Mouse (Mus musculus) limb, embryonic 14.5 days (tissue): ENCODE data around the gene Taf5l. TPM values are rescaled to one million over a fixed set of nuclear protein-coding genes. Genes with fewer than 3 reads are reported as not detected.
"Not testable (repeated sequence)": the region's sequence is repeated elsewhere in the genome, so short reads cannot be mapped to it uniquely, and the experiment has no call there.

Experiments used
- ATAC-seq: fragments of 200-750 bp; cut with Nextera tagmentation; 2 replicates; pipeline ENCODE4 v1.8.0; 2017; ENCODE audit warnings: low read depth, moderate number of reproducible peaks, moderate TSS enrichment; ENCODE audit not compliant: low FRiP score
- DNase-seq: peaks from one replicate; pipeline ENCODE4 v3.0.0-alpha.2; 2015; ENCODE audit warnings: low spot score
- H3K27ac ChIP-seq: fragments of 300-500 bp; sonication (generic); replicated peaks from 2 replicates; pipeline ENCODE4 v1.5.1; 2014; ENCODE audit warnings: low read depth, mild to moderate bottlenecking, low read length, moderate library complexity, mixed read lengths
- H3K27me3 ChIP-seq: fragments of 300-500 bp; sonication (generic); 2 replicates; pipeline ENCODE4 v1.6.1; 2014; ENCODE audit warnings: low read length, mixed read lengths; ENCODE audit not compliant: control insufficient read depth, insufficient read depth
- H3K36me3 ChIP-seq: fragments of 300-500 bp; sonication (generic); 2 replicates; pipeline ENCODE4 v1.6.1; 2014; ENCODE audit warnings: mild to moderate bottlenecking, low read length, moderate library complexity, mixed read lengths; ENCODE audit not compliant: control insufficient read depth, insufficient read depth
- H3K4me1 ChIP-seq: fragments of 300-500 bp; sonication (generic); 2 replicates; pipeline ENCODE4 v1.6.1; 2014; ENCODE audit warnings: antibody characterized with exemption, low read length, mixed read lengths; ENCODE audit not compliant: control insufficient read depth, insufficient read depth
- H3K4me2 ChIP-seq: fragments of 300-500 bp; sonication (generic); replicated peaks from 2 replicates; pipeline ENCODE4 v1.6.1; 2014; ENCODE audit warnings: low read depth, mild to moderate bottlenecking, low read length, moderate library complexity; ENCODE audit not compliant: severe bottlenecking
- H3K4me3 ChIP-seq: fragments of 300-500 bp; sonication (generic); replicated peaks from 2 replicates; pipeline ENCODE4 v1.5.1; 2014; ENCODE audit warnings: low read length
- H3K9ac ChIP-seq: fragments of 300-500 bp; sonication (generic); 2 replicates; pipeline ENCODE4 v1.6.1; 2014; ENCODE audit warnings: mild to moderate bottlenecking, low read depth, low read length, moderate library complexity; ENCODE audit not compliant: severe bottlenecking
- H3K9me3 ChIP-seq: fragments of 300-500 bp; sonication (generic); 2 replicates; pipeline ENCODE4 v1.6.1; 2016; ENCODE audit warnings: low read length; ENCODE audit not compliant: control insufficient read depth
- POLR2A ChIP-seq: fragments of 200-500 bp; IDR thresholded peaks from 2 replicates; pipeline ENCODE4 v1.8.0; 2012; ENCODE audit warnings: inconsistent platforms, mild to moderate bottlenecking, moderate library complexity, borderline replicate concordance; ENCODE audit not compliant: insufficient read depth, insufficient read length; ENCODE audit errors: extremely low read depth
- WGBS: fragments of 180-500 bp; shearing (Covaris S2); extraction: QIAGEN DNeasy Blood & Tissue Kit; methylation state at CpG from one replicate; pipeline ENCODE4 v1.1.7; 2014; 5-methylcytosine and 5-hydroxymethylcytosine counted together
- polyA plus RNA-seq, 2 experiments: library from polyadenylated mRNA; depleted of rRNA in 1 of 2; stranded (reverse) in 1 of 2; unstranded in 1 of 2; fragments of >200 nt; fragmentation: Nextera tagmentation in 1 of 2; extraction: Ambion mirVana in 1 of 2; gene quantifications; 2 replicates each; pipeline versions ENCODE4 v1.2.1 to v1.2.3; 2012 to 2014

Gene Taf5l
- polyA plus RNA-seq, 2 experiments, result 38.8 to 48.8 TPM

DNA sequence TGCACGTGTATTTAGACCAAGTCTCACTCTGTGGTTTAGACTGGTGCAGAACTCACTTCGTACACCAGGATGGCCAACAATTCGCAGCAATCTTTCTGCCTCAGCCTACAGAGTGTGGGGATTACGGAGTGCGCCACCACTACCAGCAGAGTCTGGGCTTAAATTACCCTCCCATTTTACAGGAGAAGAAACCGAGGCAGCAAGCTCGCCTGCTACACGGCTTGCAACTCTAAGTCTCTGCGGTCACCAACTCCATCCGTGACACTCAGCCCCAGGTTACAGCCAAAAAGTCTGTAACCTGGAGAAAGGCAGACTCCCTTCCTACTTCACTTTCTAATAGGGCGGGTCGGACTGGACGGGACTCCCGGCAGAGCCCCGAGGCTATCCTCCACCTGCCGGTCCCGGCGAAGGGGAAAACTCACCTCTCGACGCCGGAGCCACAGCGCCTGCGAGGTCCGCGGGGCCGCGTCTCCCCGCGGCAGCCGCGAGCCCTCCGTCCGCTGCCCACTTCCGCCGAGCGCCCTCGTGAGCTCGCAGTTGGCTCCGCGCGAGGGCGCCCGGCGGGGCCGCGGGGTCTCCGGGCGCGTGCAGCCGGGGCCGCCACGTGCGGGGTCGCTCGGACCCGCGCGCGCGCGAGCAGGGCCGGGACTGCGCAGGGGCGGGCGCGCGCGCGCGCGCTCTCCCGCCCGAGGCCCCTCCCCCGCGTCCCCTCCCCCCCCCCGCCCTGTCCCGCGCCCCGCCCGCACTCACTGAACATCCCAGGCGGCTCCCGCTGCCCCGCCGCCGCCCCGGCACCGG is 559 bp downstream of the Taf5l start:
- ATAC-seq, result peak; percentile 90
- Histone ChIP-seq H3K27me3 (no peaks in the 10 kb centered on the region), H3K9me3 (no peaks in the 10 kb centered on the region), H3K9ac (peak overlapping the region; percentile 84), H3K4me1 (peaks cover 26% of the 10 kb centered on the region), H3K4me3 (peak overlapping the region; percentile 79), H3K27ac (peak overlapping the region; percentile 87), H3K4me2 (peak overlapping the region; percentile 66), H3K36me3 (peaks cover 12% of the 10 kb centered on the region)
- 0 out of 2 replicates have a peak, but pooled peaks have one; percentile 15 for TF ChIP-seq POLR2A
- 4% methylated on average over 30 of the region's 87 CpGs for WGBS
- peak; percentile 64 for DNase-seq

DNA sequence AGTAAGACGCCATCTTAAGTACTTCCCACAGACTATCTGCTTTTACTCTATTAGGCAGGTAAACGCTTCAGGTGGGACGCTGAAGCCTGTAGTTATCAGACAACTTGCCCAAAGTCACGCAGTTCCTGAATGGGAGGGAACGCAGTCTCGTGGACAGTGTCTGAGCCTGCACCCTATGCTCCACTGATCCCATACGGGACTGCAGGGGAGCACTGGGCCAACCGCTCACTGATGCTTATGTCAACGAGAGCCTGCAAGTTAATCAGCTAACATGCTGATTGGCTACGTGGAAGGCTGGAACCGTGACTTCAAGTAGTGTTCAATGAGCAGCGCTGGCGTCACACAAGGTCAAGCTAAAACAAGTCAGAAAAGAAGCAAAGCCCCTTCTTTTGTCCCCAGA is 1.4 kb downstream of the Taf5l start:
- Histone ChIP-seq H3K9me3 (no peaks in the 10 kb centered on the region), H3K27ac (no peak overlapping the region), H3K27me3 (no peaks in the 10 kb centered on the region), H3K9ac (peak overlapping the region; percentile 84), H3K4me3 (peak overlapping the region; percentile 79), H3K4me1 (peaks cover 26% of the 10 kb centered on the region), H3K4me2 (peak overlapping the region; percentile 66), H3K36me3 (peaks cover 8% of the 10 kb centered on the region)
- TF ChIP-seq POLR2A, result no peak
- ATAC-seq, result no peak
- DNase-seq, result no peak
- WGBS, result 34% methylated on average over 13 of the region's 13 CpGs

GRCm38 (mm10) chr8:124014751-124015150 is 6.4 kb downstream of the Taf5l start:
- ATAC-seq (no peak), DNase-seq (no peak)
- H3K9ac ChIP-seq, result no peak overlapping the region
- no peaks in the 10 kb centered on the region for H3K9me3 ChIP-seq
- no peak overlapping the region for H3K4me3 ChIP-seq
- peaks cover 11% of the 10 kb centered on the region for H3K4me1 ChIP-seq
- peaks cover under 1% of the 10 kb centered on the region; the same call in 1 of the 2 replicates for H3K36me3 ChIP-seq
- no peak overlapping the region for H3K4me2 ChIP-seq
- WGBS, result 80% methylated on average over 3 of the region's 3 CpGs
- no peak overlapping the region for H3K27ac ChIP-seq
- TF ChIP-seq POLR2A, result no peak
- H3K27me3 ChIP-seq, result no peaks in the 10 kb centered on the region

DNA sequence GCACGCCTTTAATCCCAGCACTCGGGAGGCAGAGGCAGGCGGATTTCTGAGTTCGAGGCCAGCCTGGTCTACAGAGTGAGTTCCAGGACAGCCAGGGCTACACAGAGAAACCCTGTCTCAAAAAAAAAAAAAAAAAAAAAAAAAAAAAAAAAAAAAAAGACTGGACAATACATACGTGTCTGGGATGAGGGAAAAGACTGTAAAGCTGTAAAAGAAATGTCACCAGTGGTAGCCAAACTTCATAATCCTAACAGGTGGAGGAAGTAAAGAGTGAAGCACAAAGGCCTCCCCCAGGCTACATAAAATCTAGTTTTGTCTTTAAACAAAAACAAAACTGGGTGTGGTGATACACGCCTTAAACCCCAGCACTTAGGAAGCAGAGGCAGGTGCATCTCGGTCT is 6.9 kb downstream of the Taf5l start:
- H3K9ac ChIP-seq, H3K4me1 ChIP-seq, H3K9me3 ChIP-seq, H3K4me3 ChIP-seq, H3K27ac ChIP-seq, ATAC-seq, H3K27me3 ChIP-seq, H3K36me3 ChIP-seq, H3K4me2 ChIP-seq, DNase-seq: not testable (repeated sequence)
- 94% methylated on average over 7 of the region's 7 CpGs for WGBS

DNA sequence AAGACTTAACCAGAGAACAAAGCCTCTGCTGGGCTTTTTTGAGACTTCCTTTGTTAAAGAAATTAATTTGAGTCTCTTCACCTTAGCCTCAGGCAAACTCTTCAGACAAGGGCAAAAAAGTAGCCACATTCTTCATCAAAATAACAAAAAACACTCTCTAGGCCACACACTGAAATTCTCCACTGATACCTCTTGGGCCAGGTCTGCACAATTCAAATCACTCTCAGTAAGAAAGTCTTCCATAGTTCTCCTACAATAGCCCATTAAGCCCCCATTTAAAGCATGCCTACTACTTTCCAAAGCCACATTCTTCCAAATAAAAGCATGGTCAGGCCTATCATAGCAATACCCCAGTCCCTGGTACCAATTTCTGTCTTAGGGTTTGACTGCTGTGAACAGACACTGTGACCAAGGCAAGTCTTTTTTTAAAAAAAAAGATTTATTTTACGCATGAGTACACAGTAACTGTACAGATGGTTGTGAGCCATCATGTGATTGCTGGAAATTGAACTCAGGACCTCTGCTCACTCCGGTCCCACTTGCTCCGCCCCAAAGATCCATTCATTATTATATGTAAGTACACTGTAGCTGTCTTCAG is 9.1 kb downstream of the Taf5l start:
- H3K27ac ChIP-seq, result no peak overlapping the region
- TF ChIP-seq POLR2A, result no peak
- no peak overlapping the region for H3K4me2 ChIP-seq
- H3K4me1 ChIP-seq, result no peaks in the 10 kb centered on the region
- no peak overlapping the region for H3K9ac ChIP-seq
- no peaks in the 10 kb centered on the region for H3K27me3 ChIP-seq
- ATAC-seq, result no peak
- peaks cover 25% of the 10 kb centered on the region for H3K36me3 ChIP-seq
- over 99% methylated on average over 3 of the region's 3 CpGs for WGBS
- H3K4me3 ChIP-seq, result no peak overlapping the region
- H3K9me3 ChIP-seq, result no peaks in the 10 kb centered on the region
- no peak for DNase-seq
